Mouse (Mus musculus): ENCODE results near the gene Gigyf1.

DNA sequence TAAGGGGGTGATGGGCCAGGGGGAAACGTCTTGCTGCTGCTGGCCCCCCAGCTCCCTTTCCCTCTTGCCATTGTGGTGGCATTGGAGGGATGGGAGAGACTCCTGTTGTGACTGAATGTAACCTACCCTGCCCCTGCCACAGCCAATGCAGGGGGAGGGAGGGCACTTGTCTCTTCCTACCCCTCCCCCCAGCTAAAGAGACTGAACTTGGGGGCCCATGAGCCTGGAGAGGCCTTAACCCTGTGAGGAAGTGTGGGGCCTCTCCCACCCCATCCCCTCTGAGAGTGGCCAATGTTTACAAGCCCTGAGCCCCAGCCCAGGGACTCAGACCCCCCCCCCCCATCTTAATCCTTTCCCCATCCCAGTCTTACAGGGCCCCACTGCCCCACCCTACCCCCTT lies 9.1 kb downstream of the Gigyf1 start:
- TF ChIP-seq CTCF (IDR thresholded peaks at IDR 0.05; ENCODE audit: control insufficient read depth, insufficient read depth, low read length) (no peak), POLR2A (IDR thresholded peaks at IDR 0.05; ENCODE audit: borderline replicate concordance, control insufficient read depth, low read depth, low read length) (no peak)
